Mouse (Mus musculus) heart, embryonic 12.5 days (tissue): Measurements from ENCODE around the gene Gm49630. TPM values are rescaled to one million over a fixed set of nuclear protein-coding genes. Genes with fewer than 3 reads are reported as not detected.
A peak's percentile ranks its signal among the peaks of the same experiment; 100 is the strongest.
"Not testable (repeated sequence)": the region's sequence is repeated elsewhere in the genome, so short reads cannot be mapped to it uniquely, and the experiment has no call there.

Experiments
- ATAC-seq: fragments of 200-750 bp; cut with Nextera tagmentation; 2 replicates; pipeline ENCODE4 v1.8.0; 2017; ENCODE audit warnings: moderate TSS enrichment, moderate library complexity; ENCODE audit not compliant: insufficient number of reproducible peaks, low FRiP score
- H3K27ac ChIP-seq: fragments of 300-500 bp; sonication (generic); 2 replicates; pipeline ENCODE4 v1.5.1; 2016; ENCODE audit warnings: mild to moderate bottlenecking, moderate library complexity; ENCODE audit not compliant: poor library complexity, severe bottlenecking
- H3K27me3 ChIP-seq: fragments of 300-500 bp; sonication (generic); replicated peaks from 2 replicates; pipeline ENCODE4 v1.6.1; 2016; ENCODE audit warnings: mild to moderate bottlenecking, moderate library complexity
- H3K36me3 ChIP-seq: fragments of 300-500 bp; sonication (generic); 2 replicates; pipeline ENCODE4 v1.6.1; 2016; ENCODE audit warnings: mild to moderate bottlenecking, moderate library complexity
- H3K4me1 ChIP-seq: fragments of 300-500 bp; sonication (generic); replicated peaks from 2 replicates; pipeline ENCODE4 v1.6.1; 2016; ENCODE audit warnings: mild to moderate bottlenecking
- H3K4me2 ChIP-seq: fragments of 300-500 bp; sonication (generic); 2 replicates; pipeline ENCODE4 v1.6.1; 2016; ENCODE audit warnings: mild to moderate bottlenecking, moderate library complexity
- H3K4me3 ChIP-seq: fragments of 300-500 bp; sonication (generic); 2 replicates; pipeline ENCODE4 v1.5.1; 2016; ENCODE audit warnings: mild to moderate bottlenecking
- H3K9ac ChIP-seq: fragments of 300-500 bp; sonication (generic); 2 replicates; pipeline ENCODE4 v1.6.1; 2016; ENCODE audit warnings: mild to moderate bottlenecking, moderate library complexity
- H3K9me3 ChIP-seq: fragments of 300-500 bp; sonication (generic); replicated peaks from 2 replicates; pipeline ENCODE4 v1.6.1; 2016; ENCODE audit warnings: mild to moderate bottlenecking, moderate library complexity
- WGBS: fragments of 180-500 bp; shearing (Covaris S2); methylation state at CpG from one replicate; pipeline ENCODE4 v1.1.7; 2016; 5-methylcytosine and 5-hydroxymethylcytosine counted together
- polyA plus RNA-seq: library from polyadenylated mRNA; unstranded; fragments of >200 nt; fragmentation: Nextera tagmentation; extraction: Ambion mirVana; gene quantifications from 2 replicates; pipeline ENCODE4 v1.2.1, GENCODE M21; 2016

Gm49630 gene
- polyA plus RNA-seq, 1 experiment from 2014 or later: not detected

- not testable (repeated sequence) for H3K9me3 ChIP-seq, H3K4me1 ChIP-seq, ATAC-seq, H3K4me3 ChIP-seq, H3K4me2 ChIP-seq, H3K27ac ChIP-seq, H3K9ac ChIP-seq, H3K27me3 ChIP-seq, H3K36me3 ChIP-seq
- WGBS: 20% methylated on average over 1 of the region's 1 CpGs
These were observed 5.5 kb downstream of the Gm49630 start for GRCm38 (mm10) chr17:7366265-7366664.

GRCm38 (mm10) chr17:7365615-7366014 lies 6.2 kb downstream of the Gm49630 start:
- ATAC-seq, H3K4me2 ChIP-seq, H3K27ac ChIP-seq: not testable (repeated sequence)

GRCm38 (mm10) chr17:7360749-7361465 lies 10.9 kb downstream of the Gm49630 start:
- H3K4me1 ChIP-seq, H3K36me3 ChIP-seq, H3K27ac ChIP-seq, H3K27me3 ChIP-seq, H3K4me3 ChIP-seq, H3K4me2 ChIP-seq, ATAC-seq, H3K9me3 ChIP-seq, H3K9ac ChIP-seq: not testable (repeated sequence)
- 75% methylated on average over 9 of the region's 9 CpGs for WGBS

More at GRCm38 (mm10) chr17:7365615-7366014, 6.2 kb downstream of the Gm49630 start:
- not testable (repeated sequence) for H3K27me3 ChIP-seq, H3K4me1 ChIP-seq, H3K36me3 ChIP-seq, H3K9ac ChIP-seq, H3K9me3 ChIP-seq, H3K4me3 ChIP-seq
- WGBS: no CpG with 5 or more reads among the region's 3 CpGs

GRCm38 (mm10) chr17:7359806-7360205 lies 12.0 kb downstream of the Gm49630 start:
- not testable (repeated sequence) for H3K4me2 ChIP-seq, H3K27me3 ChIP-seq, ATAC-seq, H3K4me3 ChIP-seq, H3K9ac ChIP-seq, H3K27ac ChIP-seq, H3K36me3 ChIP-seq, H3K4me1 ChIP-seq, H3K9me3 ChIP-seq
- 81% methylated on average over 4 of the region's 4 CpGs for WGBS

GRCm38 (mm10) chr17:7352596-7352995 lies 19.2 kb downstream of the Gm49630 start, which contains the start of gene Ttll2:
TSS of gene Ttll2 (minus strand) at chr17:7352696.
- not testable (repeated sequence) for H3K4me1 ChIP-seq, ATAC-seq, H3K27me3 ChIP-seq, H3K4me3 ChIP-seq, H3K4me2 ChIP-seq, H3K9ac ChIP-seq, H3K36me3 ChIP-seq, H3K27ac ChIP-seq, H3K9me3 ChIP-seq
- WGBS: 85% methylated on average over 1 of the region's 1 CpGs

GRCm38 (mm10) chr17:7348765-7349164 lies 23.0 kb downstream of the Gm49630 start:
- H3K36me3 ChIP-seq, H3K9ac ChIP-seq, H3K27me3 ChIP-seq, ATAC-seq, H3K4me3 ChIP-seq, H3K4me1 ChIP-seq, H3K9me3 ChIP-seq, H3K27ac ChIP-seq, H3K4me2 ChIP-seq: not testable (repeated sequence)
- whole genome bisulfite sequencing: 46% methylated on average over 2 of the region's 3 CpGs

GRCm38 (mm10) chr17:7337381-7337780 lies 34.4 kb downstream of the Gm49630 start:
- not testable (repeated sequence) for H3K9me3 ChIP-seq, H3K36me3 ChIP-seq, H3K27ac ChIP-seq, H3K27me3 ChIP-seq, H3K9ac ChIP-seq, H3K4me2 ChIP-seq, H3K4me1 ChIP-seq, H3K4me3 ChIP-seq
- peak; percentile 53; the same call in 1 of the 2 replicates for ATAC-seq
- 60% methylated on average over 8 of the region's 9 CpGs for WGBS

GRCm38 (mm10) chr17:7332745-7333144 lies 39.0 kb downstream of the Gm49630 start:
- H3K27ac ChIP-seq, H3K4me1 ChIP-seq, H3K36me3 ChIP-seq, H3K9ac ChIP-seq, H3K4me2 ChIP-seq, ATAC-seq, H3K27me3 ChIP-seq, H3K4me3 ChIP-seq, H3K9me3 ChIP-seq: not testable (repeated sequence)
- WGBS: 70% methylated on average over 3 of the region's 5 CpGs

- WGBS: 3% methylated on average over 6 of the region's 8 CpGs
- ATAC-seq: peak; percentile 29; the same call in 1 of the 2 replicates
These were observed 45.4 kb downstream of the Gm49630 start for GRCm38 (mm10) chr17:7326415-7326814.

GRCm38 (mm10) chr17:7324346-7324745 lies 47.4 kb downstream of the Gm49630 start, which contains the start of gene Tcp10a:
TSS of gene Tcp10a (plus strand) at chr17:7324646.
- not testable (repeated sequence) for H3K4me2 ChIP-seq, H3K4me1 ChIP-seq, H3K27me3 ChIP-seq, H3K4me3 ChIP-seq, H3K9me3 ChIP-seq, ATAC-seq, H3K27ac ChIP-seq, H3K9ac ChIP-seq, H3K36me3 ChIP-seq
- WGBS: 91% methylated on average over 5 of the region's 5 CpGs

More at GRCm38 (mm10) chr17:7326415-7326814, 45.4 kb downstream of the Gm49630 start:
- not testable (repeated sequence) for H3K9me3 ChIP-seq, H3K4me2 ChIP-seq, H3K27ac ChIP-seq, H3K36me3 ChIP-seq, H3K4me1 ChIP-seq, H3K27me3 ChIP-seq, H3K4me3 ChIP-seq, H3K9ac ChIP-seq

GRCm38 (mm10) chr17:7319789-7320188 lies 52.0 kb downstream of the Gm49630 start:
- H3K4me1 ChIP-seq, H3K4me2 ChIP-seq, H3K36me3 ChIP-seq, H3K27me3 ChIP-seq, H3K27ac ChIP-seq, H3K9ac ChIP-seq, ATAC-seq, H3K9me3 ChIP-seq, H3K4me3 ChIP-seq: not testable (repeated sequence)
- 69% methylated on average over 6 of the region's 6 CpGs for WGBS
